Mouse (Mus musculus): ENCODE measurements around the gene Trpm5. TPM values are rescaled to one million over a fixed set of nuclear protein-coding genes. Genes with fewer than 3 reads are reported as not detected.

The Trpm5 gene
- total RNA-seq, 1 experiment = 1.0 TPM

DNA sequence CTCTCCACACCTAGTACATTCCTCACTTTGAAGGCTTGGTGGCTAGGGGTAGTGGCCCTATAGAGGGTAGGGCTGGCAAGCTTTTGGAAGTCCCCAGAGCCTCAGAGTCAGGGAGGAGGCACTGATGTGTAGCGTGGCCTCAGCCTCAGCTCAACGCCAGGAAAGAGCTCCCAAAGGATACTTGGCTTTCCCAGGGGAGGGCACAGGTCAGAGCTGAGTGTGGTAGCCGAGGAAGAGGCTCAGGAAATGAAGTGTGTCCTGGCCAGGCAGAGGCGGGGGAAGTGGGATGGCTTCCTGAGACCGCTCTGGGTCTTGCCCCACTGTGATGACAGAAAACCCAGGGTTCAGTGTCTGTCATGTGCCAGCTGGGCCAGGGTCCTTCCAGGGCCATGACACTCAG is 42.1 kb upstream of the Trpm5 start:
- H3K27ac ChIP-seq (ENCODE audit: insufficient read depth, low read depth, low read length, poor library complexity, severe bottlenecking) = no peak overlapping the region
- DNase-seq (ENCODE audit: low read depth, low spot score) = no peak
- in situ Hi-C loops (cut with MboI; ENCODE audit: low sequenced_read_pairs in 2 of 2, unreplicated experiment in 2 of 2) = no loop called here

DNA sequence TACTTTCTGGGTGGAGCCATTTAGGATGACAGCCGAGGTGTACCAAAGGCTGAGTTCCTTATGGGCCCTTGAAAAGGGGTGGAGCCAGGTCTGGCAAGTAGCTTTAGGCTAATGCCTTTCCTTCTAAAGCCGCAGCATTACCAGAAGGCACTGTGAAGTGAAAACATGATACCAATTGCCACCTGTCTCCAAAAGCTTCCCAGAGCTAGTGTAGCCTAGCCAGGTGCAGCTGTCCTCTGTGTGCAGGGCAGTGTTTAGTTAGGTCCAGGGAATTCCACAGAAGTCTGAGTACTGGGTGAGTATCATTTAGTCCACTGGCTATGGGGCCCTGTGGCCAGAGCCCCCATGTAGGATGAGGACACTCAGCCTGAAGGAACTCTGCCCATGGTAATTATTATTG is 41.7 kb upstream of the Trpm5 start:
- Histone ChIP-seq H3K27ac (ENCODE audit: insufficient read depth, low read depth, low read length, poor library complexity, severe bottlenecking) (no peak overlapping the region), H3K36me3 (ENCODE audit: control insufficient read depth, insufficient read depth, low read length, poor library complexity, severe bottlenecking) (no peaks in the 10 kb centered on the region), H3K9ac (ENCODE audit: insufficient read depth, low read depth, low read length, poor library complexity, severe bottlenecking) (no peak overlapping the region), H3K9me3 (ENCODE audit: control insufficient read depth, insufficient read depth, low read depth, low read length) (no peaks in the 10 kb centered on the region), H3K4me1 (ENCODE audit: control insufficient read depth in 2 of 2, insufficient read depth in 2 of 2, low read length in 2 of 2, poor library complexity in 1 of 2) (no peaks in the 10 kb centered on the region), H3K4me3 (ENCODE audit: insufficient read depth in 1 of 2, low read depth in 1 of 2, low read length in 2 of 2, poor library complexity in 1 of 2, severe bottlenecking in 1 of 2) (no peak overlapping the region)
- DNase-seq (ENCODE audit: low read depth, low spot score) = no peak
- TF ChIP-seq ZC3H11A (IDR thresholded peaks at IDR 0.05; ENCODE audit: borderline replicate concordance, low read depth, low read length) (no peak), MAFK (IDR thresholded peaks at IDR 0.05; ENCODE audit: insufficient read depth, low read depth, low read length) (no peak), ZNF384 (IDR thresholded peaks at IDR 0.05; ENCODE audit: low read depth, low read length) (no peak), CHD2 (IDR thresholded peaks at IDR 0.05; ENCODE audit: low read depth, low read length) (no peak), HCFC1 (IDR thresholded peaks at IDR 0.05; ENCODE audit: borderline replicate concordance, insufficient read depth, low read length) (no peak)
- in situ Hi-C loops (cut with MboI; ENCODE audit: low sequenced_read_pairs in 2 of 2, unreplicated experiment in 2 of 2) = no loop called here

More for the DNA sequence above, 42.1 kb upstream of the Trpm5 start:
- H3K4me1 ChIP-seq (ENCODE audit: control insufficient read depth in 2 of 2, insufficient read depth in 2 of 2, low read length in 2 of 2, poor library complexity in 1 of 2) = no peaks in the 10 kb centered on the region
- no peak overlapping the region for H3K9ac ChIP-seq (ENCODE audit: insufficient read depth, low read depth, low read length, poor library complexity, severe bottlenecking)
- H3K36me3 ChIP-seq (ENCODE audit: control insufficient read depth, insufficient read depth, low read length, poor library complexity, severe bottlenecking) = no peaks in the 10 kb centered on the region
- no peak for TF ChIP-seq HCFC1 (IDR thresholded peaks at IDR 0.05; ENCODE audit: borderline replicate concordance, insufficient read depth, low read length)
- TF ChIP-seq MAFK (IDR thresholded peaks at IDR 0.05; ENCODE audit: insufficient read depth, low read depth, low read length) = no peak
- no peak for TF ChIP-seq ZNF384 (IDR thresholded peaks at IDR 0.05; ENCODE audit: low read depth, low read length)
- no peak for TF ChIP-seq ZC3H11A (IDR thresholded peaks at IDR 0.05; ENCODE audit: borderline replicate concordance, low read depth, low read length)
- TF ChIP-seq CHD2 (IDR thresholded peaks at IDR 0.05; ENCODE audit: low read depth, low read length) = no peak
- no peaks in the 10 kb centered on the region for H3K9me3 ChIP-seq (ENCODE audit: control insufficient read depth, insufficient read depth, low read depth, low read length)
- no peak overlapping the region for H3K4me3 ChIP-seq (ENCODE audit: insufficient read depth in 1 of 2, low read depth in 1 of 2, low read length in 2 of 2, poor library complexity in 1 of 2, severe bottlenecking in 1 of 2)

DNA sequence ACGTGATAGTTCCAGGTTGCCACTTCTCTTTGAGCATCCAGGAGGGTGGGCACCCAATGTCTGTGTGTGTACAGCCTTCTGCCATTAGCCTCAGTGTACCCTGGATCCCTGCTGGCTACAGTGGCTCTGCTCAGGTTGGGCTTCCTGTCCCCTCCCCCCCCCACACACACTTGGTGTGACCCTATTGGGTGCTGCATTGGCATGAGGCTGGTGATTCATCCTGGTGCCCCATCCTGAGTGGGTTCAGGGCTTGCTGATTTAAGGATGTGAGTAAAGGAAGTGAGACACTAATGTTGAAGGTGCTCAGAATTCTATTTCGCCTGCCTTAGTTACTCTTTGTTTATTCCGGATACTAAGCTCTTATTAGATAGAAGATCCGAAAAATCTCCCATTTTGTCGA is 38.4 kb upstream of the Trpm5 start:
- Histone ChIP-seq H3K9ac (ENCODE audit: insufficient read depth, low read depth, low read length, poor library complexity, severe bottlenecking) (no peak overlapping the region), H3K9me3 (ENCODE audit: control insufficient read depth, insufficient read depth, low read depth, low read length) (no peaks in the 10 kb centered on the region), H3K27ac (ENCODE audit: insufficient read depth, low read depth, low read length, poor library complexity, severe bottlenecking) (no peak overlapping the region), H3K4me1 (ENCODE audit: control insufficient read depth in 2 of 2, insufficient read depth in 2 of 2, low read length in 2 of 2, poor library complexity in 1 of 2) (no peaks in the 10 kb centered on the region), H3K4me3 (ENCODE audit: insufficient read depth in 1 of 2, low read depth in 1 of 2, low read length in 2 of 2, poor library complexity in 1 of 2, severe bottlenecking in 1 of 2) (no peak overlapping the region), H3K36me3 (ENCODE audit: control insufficient read depth, insufficient read depth, low read length, poor library complexity, severe bottlenecking) (no peaks in the 10 kb centered on the region)
- TF ChIP-seq ZNF384 (IDR thresholded peaks at IDR 0.05; ENCODE audit: low read depth, low read length) (no peak), HCFC1 (IDR thresholded peaks at IDR 0.05; ENCODE audit: borderline replicate concordance, insufficient read depth, low read length) (no peak), ZC3H11A (IDR thresholded peaks at IDR 0.05; ENCODE audit: borderline replicate concordance, low read depth, low read length) (no peak), CHD2 (IDR thresholded peaks at IDR 0.05; ENCODE audit: low read depth, low read length) (no peak), MAFK (IDR thresholded peaks at IDR 0.05; ENCODE audit: insufficient read depth, low read depth, low read length) (no peak)
- in situ Hi-C loops (cut with MboI; ENCODE audit: low sequenced_read_pairs in 2 of 2, unreplicated experiment in 2 of 2) = no loop called here
- no peak for DNase-seq (ENCODE audit: low read depth, low spot score)

DNA sequence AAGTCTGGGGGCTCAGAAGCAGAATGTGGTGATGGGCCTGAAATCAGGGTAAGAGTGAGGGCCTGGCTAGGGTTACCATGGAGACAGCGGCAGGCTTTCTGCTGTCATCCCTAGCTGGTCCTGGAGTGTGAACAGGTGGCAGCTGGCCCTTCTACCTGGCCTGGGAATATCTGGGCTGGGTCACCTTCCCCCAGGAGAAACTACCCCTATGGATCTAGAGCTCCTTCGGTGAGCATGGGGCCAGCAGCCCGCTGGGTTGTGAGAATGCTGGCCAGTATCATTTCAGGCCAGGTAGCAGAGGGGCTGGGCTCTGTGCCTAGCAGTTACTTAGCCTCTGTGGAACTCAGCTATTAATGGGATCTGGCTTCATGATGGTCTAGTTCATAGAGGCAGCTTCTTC is 30.5 kb upstream of the Trpm5 start:
- 0 out of 2 replicates have a peak overlapping the region, but pooled peaks have one; percentile 14 for H3K27ac ChIP-seq (ENCODE audit: insufficient read depth, low read depth, low read length, poor library complexity, severe bottlenecking)
- H3K9me3 ChIP-seq (ENCODE audit: control insufficient read depth, insufficient read depth, low read depth, low read length) = no peaks in the 10 kb centered on the region
- DNase-seq (ENCODE audit: low read depth, low spot score) = no peak
- H3K36me3 ChIP-seq (ENCODE audit: control insufficient read depth, insufficient read depth, low read length, poor library complexity, severe bottlenecking) = no peaks in the 10 kb centered on the region
- in situ Hi-C loops (cut with MboI; ENCODE audit: low sequenced_read_pairs in 2 of 2, unreplicated experiment in 2 of 2) = no loop called here
- peak overlapping the region; percentile 7 to 13; a peak in 2 of 4 replicates for H3K4me3 ChIP-seq (ENCODE audit: insufficient read depth in 1 of 2, low read depth in 1 of 2, low read length in 2 of 2, poor library complexity in 1 of 2, severe bottlenecking in 1 of 2)
- no peak for TF ChIP-seq CHD2 (IDR thresholded peaks at IDR 0.05; ENCODE audit: low read depth, low read length)
- TF ChIP-seq ZC3H11A (IDR thresholded peaks at IDR 0.05; ENCODE audit: borderline replicate concordance, low read depth, low read length) = no peak
- no peak for TF ChIP-seq MAFK (IDR thresholded peaks at IDR 0.05; ENCODE audit: insufficient read depth, low read depth, low read length)
- TF ChIP-seq ZNF384 (IDR thresholded peaks at IDR 0.05; ENCODE audit: low read depth, low read length) = no peak
- no peak for TF ChIP-seq HCFC1 (IDR thresholded peaks at IDR 0.05; ENCODE audit: borderline replicate concordance, insufficient read depth, low read length)
- H3K9ac ChIP-seq (ENCODE audit: insufficient read depth, low read depth, low read length, poor library complexity, severe bottlenecking) = no peak overlapping the region; the same call in 1 of the 2 replicates
- H3K4me1 ChIP-seq (ENCODE audit: control insufficient read depth in 2 of 2, insufficient read depth in 2 of 2, low read length in 2 of 2, poor library complexity in 1 of 2) = peaks cover 32 to 46% of the 10 kb centered on the region in 2 experiments

All from ES-E14 (cell line).